Mouse (Mus musculus): ENCODE measurements around the gene Slc25a17. TPM values are rescaled to one million over a fixed set of nuclear protein-coding genes. Genes with fewer than 3 reads are reported as not detected.

Slc25a17 gene
- polyA plus RNA-seq, 1 experiment, result 10.5 TPM

DNA sequence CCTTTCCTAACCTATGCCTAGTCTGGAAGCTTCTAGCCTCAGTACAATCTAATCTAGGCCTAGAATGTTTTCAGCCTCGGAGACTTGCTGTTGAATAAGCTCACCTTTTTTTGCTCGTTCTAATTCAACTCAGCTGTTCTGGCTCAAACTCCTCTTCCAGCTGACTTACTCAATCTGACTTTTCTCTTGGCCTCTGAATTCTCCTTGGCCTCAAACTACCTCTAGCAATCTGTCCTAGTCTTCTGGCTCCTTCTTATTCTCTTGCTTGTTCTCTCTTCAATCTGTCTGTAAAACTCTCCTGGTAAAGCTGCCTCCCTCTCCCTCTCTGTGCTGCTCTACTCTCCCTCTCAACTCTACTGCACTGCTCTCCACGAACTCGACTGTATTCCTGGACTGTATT, 35.6 kb downstream of the Slc25a17 start:
- no peak for DNase-seq (ENCODE audit: low read depth in 1 of 2, low spot score in 2 of 2)
- peaks cover 29% of the 10 kb centered on the region for H3K36me3 ChIP-seq (ENCODE audit: control insufficient read depth, insufficient read depth, low read length)
- no peaks in the 10 kb centered on the region for H3K27me3 ChIP-seq (ENCODE audit: control insufficient read depth, insufficient read depth, low read length)
- no peak for TF ChIP-seq CTCF (IDR thresholded peaks at IDR 0.05; ENCODE audit: extremely low read depth, insufficient read depth, insufficient read length, insufficient replicate concordance)
- TF ChIP-seq POLR2A (IDR thresholded peaks at IDR 0.05; ENCODE audit: low read depth, low read length), result no peak
- WGBS, result 77% methylated on average over 4 of the region's 4 CpGs
- no peaks in the 10 kb centered on the region for H3K4me1 ChIP-seq (ENCODE audit: control insufficient read depth, insufficient read depth, insufficient read length)
- H3K4me3 ChIP-seq (ENCODE audit: extremely low read depth, insufficient read depth, insufficient read length), result no peak overlapping the region
- no peak overlapping the region for H3K27ac ChIP-seq (ENCODE audit: insufficient read depth, low read length)

- TF ChIP-seq POLR2A (IDR thresholded peaks at IDR 0.05; ENCODE audit: low read depth, low read length), result no peak
- DNase-seq (ENCODE audit: low read depth in 1 of 2, low spot score in 2 of 2), result no peak
- Histone ChIP-seq H3K27me3 (ENCODE audit: control insufficient read depth, insufficient read depth, low read length) (no peaks in the 10 kb centered on the region), H3K27ac (ENCODE audit: insufficient read depth, low read length) (no peak overlapping the region), H3K36me3 (ENCODE audit: control insufficient read depth, insufficient read depth, low read length) (peaks cover 38% of the 10 kb centered on the region), H3K4me1 (ENCODE audit: control insufficient read depth, insufficient read depth, insufficient read length) (no peaks in the 10 kb centered on the region), H3K4me3 (ENCODE audit: extremely low read depth, insufficient read depth, insufficient read length) (no peak overlapping the region)
- WGBS, result 95% methylated on average over 3 of the region's 3 CpGs
These were observed 40.5 kb downstream of the Slc25a17 start for GRCm38 (mm10) chr15:81320137-81320536.

- Histone ChIP-seq H3K4me3 (ENCODE audit: extremely low read depth, insufficient read depth, insufficient read length) (no peak overlapping the region), H3K27ac (ENCODE audit: insufficient read depth, low read length) (no peak overlapping the region), H3K4me1 (ENCODE audit: control insufficient read depth, insufficient read depth, insufficient read length) (no peaks in the 10 kb centered on the region), H3K27me3 (ENCODE audit: control insufficient read depth, insufficient read depth, low read length) (no peaks in the 10 kb centered on the region), H3K36me3 (ENCODE audit: control insufficient read depth, insufficient read depth, low read length) (peaks cover 38% of the 10 kb centered on the region)
- 95% methylated on average over 9 of the region's 9 CpGs for WGBS
- DNase-seq (ENCODE audit: low read depth in 1 of 2, low spot score in 2 of 2), result no peak
- TF ChIP-seq POLR2A (IDR thresholded peaks at IDR 0.05; ENCODE audit: low read depth, low read length), result no peak
- TF ChIP-seq CTCF (IDR thresholded peaks at IDR 0.05; ENCODE audit: extremely low read depth, insufficient read depth, insufficient read length, insufficient replicate concordance), result no peak
These were observed 41.1 kb downstream of the Slc25a17 start for GRCm38 (mm10) chr15:81319462-81319861.

DNA sequence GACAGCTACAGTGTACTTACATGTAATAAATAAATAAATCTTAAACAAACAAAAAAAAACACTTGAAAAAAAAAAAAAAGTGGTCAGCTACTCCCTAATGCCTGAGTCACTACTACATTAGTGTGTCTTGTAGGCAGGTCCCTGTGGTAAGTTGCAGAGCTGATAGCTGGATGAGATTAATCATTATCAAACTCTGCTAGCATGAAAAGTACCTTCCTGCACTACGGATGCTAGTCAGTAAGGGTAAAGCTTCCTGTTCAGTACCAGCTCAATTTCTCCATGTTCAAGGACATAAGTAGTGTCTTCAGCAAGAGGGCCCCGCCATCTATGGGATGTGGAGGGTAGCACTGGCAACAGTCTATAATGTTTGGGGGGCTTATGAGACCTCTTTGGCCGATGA, 46.7 kb downstream of the Slc25a17 start:
- WGBS, result 82% methylated on average over 3 of the region's 3 CpGs
- Histone ChIP-seq H3K27ac (ENCODE audit: insufficient read depth, low read length) (no peak overlapping the region), H3K27me3 (ENCODE audit: control insufficient read depth, insufficient read depth, low read length) (no peaks in the 10 kb centered on the region), H3K4me3 (ENCODE audit: extremely low read depth, insufficient read depth, insufficient read length) (no peak overlapping the region), H3K36me3 (ENCODE audit: control insufficient read depth, insufficient read depth, low read length) (peaks cover 12% of the 10 kb centered on the region), H3K4me1 (ENCODE audit: control insufficient read depth, insufficient read depth, insufficient read length) (no peaks in the 10 kb centered on the region)
- TF ChIP-seq POLR2A (IDR thresholded peaks at IDR 0.05; ENCODE audit: low read depth, low read length), result no peak
- no peak for TF ChIP-seq CTCF (IDR thresholded peaks at IDR 0.05; ENCODE audit: extremely low read depth, insufficient read depth, insufficient read length, insufficient replicate concordance)
- no peak for DNase-seq (ENCODE audit: low read depth in 1 of 2, low spot score in 2 of 2)

GRCm38 (mm10) chr15:81311026-81311425, 49.6 kb downstream of the Slc25a17 start:
- H3K4me1 ChIP-seq (ENCODE audit: control insufficient read depth, insufficient read depth, insufficient read length), result no peaks in the 10 kb centered on the region
- 86% methylated on average over 6 of the region's 6 CpGs for WGBS
- no peak overlapping the region for H3K27ac ChIP-seq (ENCODE audit: insufficient read depth, low read length)
- no peaks in the 10 kb centered on the region for H3K27me3 ChIP-seq (ENCODE audit: control insufficient read depth, insufficient read depth, low read length)
- H3K36me3 ChIP-seq (ENCODE audit: control insufficient read depth, insufficient read depth, low read length), result no peaks in the 10 kb centered on the region; the same call in 1 of the 2 replicates
- no peak overlapping the region for H3K4me3 ChIP-seq (ENCODE audit: extremely low read depth, insufficient read depth, insufficient read length)
- DNase-seq (ENCODE audit: low read depth in 1 of 2, low spot score in 2 of 2), result no peak
- no peak for TF ChIP-seq POLR2A (IDR thresholded peaks at IDR 0.05; ENCODE audit: low read depth, low read length)
- TF ChIP-seq CTCF (IDR thresholded peaks at IDR 0.05; ENCODE audit: extremely low read depth, insufficient read depth, insufficient read length, insufficient replicate concordance), result no peak

- no peak overlapping the region for H3K27ac ChIP-seq (ENCODE audit: insufficient read depth, low read length)
- no peak for DNase-seq (ENCODE audit: low read depth in 1 of 2, low spot score in 2 of 2)
- TF ChIP-seq POLR2A (IDR thresholded peaks at IDR 0.05; ENCODE audit: low read depth, low read length) (no peak), CTCF (IDR thresholded peaks at IDR 0.05; ENCODE audit: extremely low read depth, insufficient read depth, insufficient read length, insufficient replicate concordance) (no peak)
- no peaks in the 10 kb centered on the region for H3K27me3 ChIP-seq (ENCODE audit: control insufficient read depth, insufficient read depth, low read length)
- WGBS, result 94% methylated on average over 9 of the region's 9 CpGs
- no peak overlapping the region for H3K4me3 ChIP-seq (ENCODE audit: extremely low read depth, insufficient read depth, insufficient read length)
- H3K36me3 ChIP-seq (ENCODE audit: control insufficient read depth, insufficient read depth, low read length), result no peaks in the 10 kb centered on the region; the same call in 1 of the 2 replicates
- H3K4me1 ChIP-seq (ENCODE audit: control insufficient read depth, insufficient read depth, insufficient read length), result no peaks in the 10 kb centered on the region
These were observed 50.3 kb downstream of the Slc25a17 start for GRCm38 (mm10) chr15:81310353-81310752.

GRCm38 (mm10) chr15:81308038-81308437, 52.6 kb downstream of the Slc25a17 start:
- Histone ChIP-seq H3K36me3 (ENCODE audit: control insufficient read depth, insufficient read depth, low read length) (no peaks in the 10 kb centered on the region), H3K27ac (ENCODE audit: insufficient read depth, low read length) (no peak overlapping the region), H3K27me3 (ENCODE audit: control insufficient read depth, insufficient read depth, low read length) (no peaks in the 10 kb centered on the region), H3K4me3 (ENCODE audit: extremely low read depth, insufficient read depth, insufficient read length) (no peak overlapping the region), H3K4me1 (ENCODE audit: control insufficient read depth, insufficient read depth, insufficient read length) (no peaks in the 10 kb centered on the region)
- TF ChIP-seq CTCF (IDR thresholded peaks at IDR 0.05; ENCODE audit: extremely low read depth, insufficient read depth, insufficient read length, insufficient replicate concordance), result no peak
- TF ChIP-seq POLR2A (IDR thresholded peaks at IDR 0.05; ENCODE audit: low read depth, low read length), result no peak
- DNase-seq (ENCODE audit: low read depth in 1 of 2, low spot score in 2 of 2), result no peak
- 75% methylated on average over 7 of the region's 7 CpGs for WGBS

Data from spleen, adult 2 months (tissue).